Mouse (Mus musculus) hindbrain, embryonic 12.5 days (tissue): ENCODE measurements at regions not wholly inside any gene's neighbourhood (a gene's known extent, or its start where the extent isn't known, plus 50 kb on each side); places are given as distances from the start of the nearest gene placed in this dataset. TPM values are rescaled to one million over a fixed set of nuclear protein-coding genes. Genes with fewer than 3 reads are reported as not detected.

ENCODE experiments used
- ATAC-seq: fragments of 200-750 bp; cut with Nextera tagmentation; 2 replicates; pipeline ENCODE4 v1.8.0; 2017; ENCODE audit warnings: moderate TSS enrichment; ENCODE audit not compliant: low FRiP score
- H3K27ac ChIP-seq: fragments of 300-500 bp; sonication (generic); 2 replicates; pipeline ENCODE4 v1.5.1; 2016; ENCODE audit warnings: mild to moderate bottlenecking
- H3K27me3 ChIP-seq: fragments of 300-500 bp; sonication (generic); 2 replicates; pipeline ENCODE4 v1.6.1; 2016; ENCODE audit warnings: mild to moderate bottlenecking
- H3K36me3 ChIP-seq: fragments of 300-500 bp; sonication (generic); 2 replicates; pipeline ENCODE4 v1.6.1; 2016; ENCODE audit warnings: mild to moderate bottlenecking
- H3K4me1 ChIP-seq: fragments of 300-500 bp; sonication (generic); 2 replicates; pipeline ENCODE4 v1.6.1; 2016
- H3K4me2 ChIP-seq: fragments of 300-500 bp; sonication (generic); replicated peaks from 2 replicates; pipeline ENCODE4 v1.6.1; 2016; ENCODE audit warnings: mild to moderate bottlenecking
- H3K4me3 ChIP-seq: fragments of 300-500 bp; sonication (generic); 2 replicates; pipeline ENCODE4 v1.5.1; 2016; ENCODE audit warnings: mild to moderate bottlenecking
- H3K9ac ChIP-seq: fragments of 300-500 bp; sonication (generic); 2 replicates; pipeline ENCODE4 v1.6.1; 2016; ENCODE audit warnings: mild to moderate bottlenecking, moderate library complexity
- H3K9me3 ChIP-seq: fragments of 300-500 bp; sonication (generic); replicated peaks from 2 replicates; pipeline ENCODE4 v1.6.1; 2016; ENCODE audit warnings: mild to moderate bottlenecking
- WGBS: fragments of 180-500 bp; shearing (Covaris S2); methylation state at CpG from one replicate; pipeline ENCODE4 v1.1.7; 2016; 5-methylcytosine and 5-hydroxymethylcytosine counted together
- microRNA-seq: library from miRNA; unstranded; fragments of <30 nt; microRNA quantifications from one replicate; pipeline ENCODE4, GENCODE M21; 2017

DNA sequence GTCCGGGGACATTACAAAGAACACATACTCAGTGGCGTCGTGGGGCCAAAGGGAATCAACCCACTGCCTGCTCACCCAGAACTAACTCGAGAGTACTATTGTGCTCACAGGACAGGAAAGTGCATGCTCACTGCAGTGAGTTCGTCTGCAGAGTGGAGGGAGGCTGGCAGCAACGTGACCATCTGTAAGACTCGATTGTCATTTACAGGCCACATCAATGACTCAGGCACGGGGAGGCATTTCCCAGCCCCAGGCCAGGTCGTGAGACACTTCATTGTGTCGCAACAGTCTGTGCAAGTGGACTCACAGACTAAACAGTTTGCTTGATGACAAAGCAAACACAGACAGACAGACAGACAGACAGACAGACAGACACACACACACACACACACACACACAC, 61.1 kb upstream of the Adamts16 start:
- H3K9me3 ChIP-seq: no peaks in the 10 kb centered on the region
- H3K9ac ChIP-seq: no peak overlapping the region

DNA sequence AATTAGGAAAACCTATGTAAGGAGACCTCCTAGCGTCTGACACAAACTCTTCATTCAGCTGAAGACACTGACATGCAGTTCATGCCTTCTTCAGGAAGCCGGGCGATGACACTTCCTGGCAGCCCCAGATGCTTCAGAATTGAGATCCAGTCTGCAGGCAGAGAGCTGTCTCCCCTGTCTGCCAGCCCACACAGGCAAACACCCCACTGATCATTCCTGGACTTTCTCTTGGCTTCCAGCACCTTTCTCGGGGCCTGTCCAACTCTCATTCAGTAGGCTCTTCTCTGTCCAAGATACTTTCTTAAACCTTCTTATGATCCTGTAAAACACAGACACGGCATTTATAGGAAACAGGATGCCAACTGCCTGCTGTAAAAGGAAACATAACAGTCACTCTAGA, 50.0 kb upstream of the Adamts16 start:
- no peak overlapping the region for H3K4me3 ChIP-seq
- no peaks in the 10 kb centered on the region for H3K27me3 ChIP-seq
- 76% methylated on average over 5 of the region's 5 CpGs for WGBS
- H3K4me1 ChIP-seq: no peaks in the 10 kb centered on the region
- no peaks in the 10 kb centered on the region for H3K36me3 ChIP-seq
- no peak overlapping the region for H3K4me2 ChIP-seq
- no peak overlapping the region for H3K27ac ChIP-seq
- H3K9me3 ChIP-seq: no peaks in the 10 kb centered on the region
- ATAC-seq: no peak
- H3K9ac ChIP-seq: no peak overlapping the region

More for the DNA sequence above, 61.1 kb upstream of the Adamts16 start:
- H3K36me3 ChIP-seq: no peaks in the 10 kb centered on the region
- WGBS: 45% methylated on average over 10 of the region's 10 CpGs
- H3K4me1 ChIP-seq: peaks cover 6% of the 10 kb centered on the region
- no peaks in the 10 kb centered on the region for H3K27me3 ChIP-seq
- no peak overlapping the region for H3K27ac ChIP-seq
- no peak for ATAC-seq
- no peak overlapping the region for H3K4me2 ChIP-seq
- H3K4me3 ChIP-seq: no peak overlapping the region

Small RNA genes lying in the stretch of these regions (microRNA-seq; reads per million reads assigned to microRNA genes)
- not detected for gene Mir466f-4
